Mouse (Mus musculus) ES-E14 (cell line): ENCODE data around the gene Ptpn13.

Source experiments
- CHD2 ChIP-seq: IDR thresholded peaks from 2 replicates; pipeline ENCODE4 v1.6.1; 2014; ENCODE audit warnings: mild to moderate bottlenecking, low read depth, low read length, inconsistent platforms
- MAFK ChIP-seq: IDR thresholded peaks from 2 replicates; pipeline ENCODE4 v1.6.1; 2014; ENCODE audit warnings: mild to moderate bottlenecking, low read depth, low read length, inconsistent platforms; ENCODE audit not compliant: insufficient read depth
- ZC3H11A ChIP-seq: IDR thresholded peaks from 2 replicates; pipeline ENCODE4 v1.6.1; 2012; ENCODE audit warnings: low read depth, mild to moderate bottlenecking, inconsistent platforms, low read length, borderline replicate concordance
- ZNF384 ChIP-seq: IDR thresholded peaks from 2 replicates; pipeline ENCODE4 v1.6.1; 2012; ENCODE audit warnings: low read depth, low read length, inconsistent platforms

GRCm38 (mm10) chr5:103515876-103516275, 90.9 kb downstream of the Ptpn13 start:
- TF ChIP-seq CHD2 (no peak), MAFK (no peak), ZC3H11A (no peak), ZNF384 (no peak)
